Mouse (Mus musculus) midbrain, embryonic 11.5 days (tissue): ENCODE measurements around the gene Iqck. TPM values are rescaled to one million over a fixed set of nuclear protein-coding genes. Genes with fewer than 3 reads are reported as not detected.

ENCODE experiments used
- ATAC-seq: fragments of 200-750 bp; cut with Nextera tagmentation; 2 replicates; pipeline ENCODE4 v1.8.0; 2017; ENCODE audit warnings: moderate TSS enrichment, moderate library complexity; ENCODE audit not compliant: low FRiP score
- DNase-seq: peaks from one replicate; pipeline ENCODE4 v3.0.0; 2015; ENCODE audit warnings: low spot score; ENCODE audit errors: missing footprints
- H3K27ac ChIP-seq: fragments of 300-500 bp; sonication (generic); 2 replicates; pipeline ENCODE4 v1.5.1; 2014; ENCODE audit warnings: low read depth, low read length
- H3K27me3 ChIP-seq: fragments of 300-500 bp; sonication (generic); 2 replicates; pipeline ENCODE4 v1.6.1; 2014; ENCODE audit warnings: mild to moderate bottlenecking, low read length, moderate library complexity, mixed read lengths; ENCODE audit not compliant: control insufficient read depth, insufficient read depth
- H3K36me3 ChIP-seq: fragments of 300-500 bp; sonication (generic); 2 replicates; pipeline ENCODE4 v1.6.1; 2014; ENCODE audit warnings: mild to moderate bottlenecking, low read length, moderate library complexity, mixed read lengths; ENCODE audit not compliant: control insufficient read depth, insufficient read depth
- H3K4me1 ChIP-seq: fragments of 300-500 bp; sonication (generic); 2 replicates; pipeline ENCODE4 v1.6.1; 2014; ENCODE audit warnings: low read length; ENCODE audit not compliant: control insufficient read depth, insufficient read depth
- H3K4me2 ChIP-seq: fragments of 300-500 bp; sonication (generic); 2 replicates; pipeline ENCODE4 v1.6.1; 2014; ENCODE audit warnings: mild to moderate bottlenecking, moderate library complexity
- H3K4me3 ChIP-seq: fragments of 300-500 bp; sonication (generic); 2 replicates; pipeline ENCODE4 v1.5.1; 2014; ENCODE audit warnings: low read depth, low read length
- H3K9ac ChIP-seq: fragments of 300-500 bp; sonication (generic); 2 replicates; pipeline ENCODE4 v1.6.1; 2014; ENCODE audit warnings: low read length
- H3K9me3 ChIP-seq: fragments of 300-500 bp; sonication (generic); 2 replicates; pipeline ENCODE4 v1.6.1; 2016; ENCODE audit warnings: low read length; ENCODE audit not compliant: control insufficient read depth
- WGBS: fragments of 180-500 bp; shearing (Covaris S2); extraction: QIAGEN DNeasy Blood & Tissue Kit; methylation state at CpG from one replicate; pipeline ENCODE4 v1.1.7; 2014; 5-methylcytosine and 5-hydroxymethylcytosine counted together
- polyA plus RNA-seq: library from polyadenylated mRNA; unstranded; fragments of >200 nt; fragmentation: Nextera tagmentation; extraction: Ambion mirVana; gene quantifications from 2 replicates; pipeline ENCODE4 v1.2.1, GENCODE M21; 2014

The Iqck gene
- polyA plus RNA-seq, 1 experiment from 2014 or later: 3.2 TPM

- ATAC-seq: no peak
These were observed 9.2 kb upstream of the Iqck start for GRCm38 (mm10) chr7:118846329-118846728.

GRCm38 (mm10) chr7:118848796-118849195, 6.8 kb upstream of the Iqck start:
- Histone ChIP-seq H3K4me3 (no peak overlapping the region), H3K4me1 (no peaks in the 10 kb centered on the region), H3K36me3 (peaks cover 49% of the 10 kb centered on the region), H3K27me3 (no peaks in the 10 kb centered on the region), H3K9ac (no peak overlapping the region), H3K4me2 (no peak overlapping the region), H3K27ac (no peak overlapping the region), H3K9me3 (no peaks in the 10 kb centered on the region)
- ATAC-seq (no peak), DNase-seq (peak; percentile 68)
- WGBS: 92% methylated on average over 10 of the region's 10 CpGs

More at GRCm38 (mm10) chr7:118846329-118846728, 9.2 kb upstream of the Iqck start:
- Histone ChIP-seq H3K27ac (no peak overlapping the region), H3K27me3 (no peaks in the 10 kb centered on the region), H3K4me2 (no peak overlapping the region), H3K9me3 (no peaks in the 10 kb centered on the region), H3K36me3 (peaks cover 44% of the 10 kb centered on the region), H3K4me1 (no peaks in the 10 kb centered on the region), H3K9ac (no peak overlapping the region), H3K4me3 (no peak overlapping the region)
- 94% methylated on average over 4 of the region's 4 CpGs for WGBS
- DNase-seq: peak; percentile 73

GRCm38 (mm10) chr7:118849543-118850250, 5.9 kb upstream of the Iqck start:
- 92% methylated on average over 5 of the region's 5 CpGs for WGBS
- Histone ChIP-seq H3K4me3 (no peak overlapping the region), H3K36me3 (peaks cover 41% of the 10 kb centered on the region), H3K9ac (no peak overlapping the region), H3K27me3 (no peaks in the 10 kb centered on the region), H3K27ac (no peak overlapping the region), H3K9me3 (no peaks in the 10 kb centered on the region), H3K4me2 (no peak overlapping the region), H3K4me1 (peaks cover 7% of the 10 kb centered on the region)
- no peak for ATAC-seq
- DNase-seq: peak; percentile 53

GRCm38 (mm10) chr7:118850676-118851290, 4.8 kb upstream of the Iqck start:
- H3K9ac ChIP-seq: no peak overlapping the region
- ATAC-seq: no peak
- H3K36me3 ChIP-seq: peaks cover 32% of the 10 kb centered on the region
- DNase-seq: peak; percentile 26
- H3K4me2 ChIP-seq: no peak overlapping the region
- 87% methylated on average over 9 of the region's 9 CpGs for WGBS
- no peaks in the 10 kb centered on the region for H3K9me3 ChIP-seq
- H3K4me3 ChIP-seq: no peak overlapping the region
- no peak overlapping the region for H3K27ac ChIP-seq
- H3K27me3 ChIP-seq: no peaks in the 10 kb centered on the region
- peaks cover 8% of the 10 kb centered on the region for H3K4me1 ChIP-seq

GRCm38 (mm10) chr7:118851571-118851970, 4.0 kb upstream of the Iqck start:
- WGBS: 99% methylated on average over 7 of the region's 7 CpGs
- Histone ChIP-seq H3K36me3 (peaks cover 29% of the 10 kb centered on the region), H3K4me2 (no peak overlapping the region), H3K27me3 (no peaks in the 10 kb centered on the region), H3K4me3 (no peak overlapping the region), H3K27ac (no peak overlapping the region), H3K9me3 (no peaks in the 10 kb centered on the region), H3K9ac (no peak overlapping the region), H3K4me1 (peaks cover 12% of the 10 kb centered on the region)
- ATAC-seq: no peak
- DNase-seq: peak; percentile 53

GRCm38 (mm10) chr7:118852611-118853010, 2.9 kb upstream of the Iqck start:
- ATAC-seq (no peak), DNase-seq (no peak)
- Histone ChIP-seq H3K4me3 (no peak overlapping the region), H3K4me2 (no peak overlapping the region), H3K4me1 (peaks cover 12% of the 10 kb centered on the region), H3K27me3 (no peaks in the 10 kb centered on the region), H3K36me3 (peaks cover 26% of the 10 kb centered on the region), H3K9ac (no peak overlapping the region), H3K27ac (no peak overlapping the region), H3K9me3 (no peaks in the 10 kb centered on the region)
- 83% methylated on average over 4 of the region's 4 CpGs for WGBS

GRCm38 (mm10) chr7:118854606-118855005, 946 bp upstream of the Iqck start:
- 26% methylated on average over 3 of the region's 3 CpGs for WGBS
- no peak overlapping the region for H3K27ac ChIP-seq
- ATAC-seq (no peak), DNase-seq (no peak)
- H3K4me2 ChIP-seq: peak overlapping the region; percentile 85
- no peaks in the 10 kb centered on the region for H3K9me3 ChIP-seq
- peaks cover 14% of the 10 kb centered on the region for H3K36me3 ChIP-seq
- H3K4me3 ChIP-seq: peak overlapping the region; percentile 89
- no peaks in the 10 kb centered on the region for H3K27me3 ChIP-seq
- peak overlapping the region; percentile 74 for H3K9ac ChIP-seq
- H3K4me1 ChIP-seq: peaks cover 12% of the 10 kb centered on the region

GRCm38 (mm10) chr7:118855877-118856304, 339 bp downstream of the Iqck start, which contains the start of gene Knop1:
Gene Knop1, minus strand, starts transcription at chr7:118856254.
- Histone ChIP-seq H3K27me3 (no peaks in the 10 kb centered on the region), H3K4me2 (peak within 1 kb of the TSS; percentile 85), H3K27ac (peak within 1 kb of the TSS; percentile 48; the same call in 1 of the 2 replicates), H3K9ac (peak within 1 kb of the TSS; percentile 74), H3K9me3 (no peaks in the 10 kb centered on the region), H3K4me3 (peak within 1 kb of the TSS; percentile 89), H3K4me1 (peaks cover 12% of the 10 kb centered on the region), H3K36me3 (peaks cover 13% of the 10 kb centered on the region)
- DNase-seq (no peak), ATAC-seq (peak; percentile 84)
- under 1% methylated on average over 46 of the region's 46 CpGs for WGBS

- DNase-seq (no peak), ATAC-seq (no peak)
- H3K27me3 ChIP-seq: no peaks in the 10 kb centered on the region
- 95% methylated on average over 1 of the region's 1 CpGs for WGBS
- H3K27ac ChIP-seq: no peak overlapping the region
- no peaks in the 10 kb centered on the region for H3K9me3 ChIP-seq
- no peaks in the 10 kb centered on the region for H3K36me3 ChIP-seq
- H3K9ac ChIP-seq: no peak overlapping the region
- H3K4me3 ChIP-seq: no peak overlapping the region
- peaks cover 12% of the 10 kb centered on the region for H3K4me1 ChIP-seq
- H3K4me2 ChIP-seq: no peak overlapping the region
These were observed 3.1 kb downstream of the Iqck start for GRCm38 (mm10) chr7:118858640-118859039.
